Mouse (Mus musculus) heart, embryonic 15.5 days (tissue): ENCODE measurements around the gene Clstn2. TPM values are rescaled to one million over a fixed set of nuclear protein-coding genes. Genes with fewer than 3 reads are reported as not detected.

Source experiments
- ATAC-seq: fragments of 200-750 bp; cut with Nextera tagmentation; replicated peaks from 2 replicates; pipeline ENCODE4 v1.8.0; 2017; ENCODE audit warnings: low read depth, moderate TSS enrichment; ENCODE audit not compliant: insufficient number of reproducible peaks, insufficient read depth, low FRiP score
- H3K27ac ChIP-seq: fragments of 300-500 bp; sonication (generic); 2 replicates; pipeline ENCODE4 v1.5.1; 2015; ENCODE audit warnings: mild to moderate bottlenecking, inconsistent platforms
- H3K27me3 ChIP-seq: fragments of 300-500 bp; sonication (generic); 2 replicates; pipeline ENCODE4 v1.6.1; 2015; ENCODE audit warnings: inconsistent platforms
- H3K36me3 ChIP-seq: fragments of 300-500 bp; sonication (generic); 2 replicates; pipeline ENCODE4 v1.6.1; 2015; ENCODE audit warnings: mild to moderate bottlenecking, inconsistent platforms
- H3K4me1 ChIP-seq: fragments of 300-500 bp; sonication (generic); replicated peaks from 2 replicates; pipeline ENCODE4 v1.6.1; 2015; ENCODE audit warnings: inconsistent platforms
- H3K4me2 ChIP-seq: fragments of 300-500 bp; sonication (generic); 2 replicates; pipeline ENCODE4 v1.6.1; 2015; ENCODE audit warnings: inconsistent platforms, mild to moderate bottlenecking, moderate library complexity
- H3K4me3 ChIP-seq: fragments of 300-500 bp; sonication (generic); 2 replicates; pipeline ENCODE4 v1.5.1; 2015; ENCODE audit warnings: mild to moderate bottlenecking, inconsistent platforms
- H3K9ac ChIP-seq: fragments of 300-500 bp; sonication (generic); 2 replicates; pipeline ENCODE4 v1.6.1; 2015; ENCODE audit warnings: mild to moderate bottlenecking, inconsistent platforms
- H3K9me3 ChIP-seq: fragments of 300-500 bp; sonication (generic); replicated peaks from 2 replicates; pipeline ENCODE4 v1.6.1; 2016; ENCODE audit warnings: inconsistent platforms
- WGBS: fragments of 180-500 bp; shearing (Covaris S2); methylation state at CpG from one replicate; pipeline ENCODE4 v1.1.7; 2015; ENCODE audit warnings: mixed read lengths; 5-methylcytosine and 5-hydroxymethylcytosine counted together
- polyA plus RNA-seq: library from polyadenylated mRNA; unstranded; fragments of >200 nt; fragmentation: Nextera tagmentation; extraction: Ambion mirVana; gene quantifications from 2 replicates; pipeline ENCODE4 v1.2.1, GENCODE M21; 2015

Gene Clstn2
- polyA plus RNA-seq, 1 experiment from 2014 or later = 0.30 TPM

DNA sequence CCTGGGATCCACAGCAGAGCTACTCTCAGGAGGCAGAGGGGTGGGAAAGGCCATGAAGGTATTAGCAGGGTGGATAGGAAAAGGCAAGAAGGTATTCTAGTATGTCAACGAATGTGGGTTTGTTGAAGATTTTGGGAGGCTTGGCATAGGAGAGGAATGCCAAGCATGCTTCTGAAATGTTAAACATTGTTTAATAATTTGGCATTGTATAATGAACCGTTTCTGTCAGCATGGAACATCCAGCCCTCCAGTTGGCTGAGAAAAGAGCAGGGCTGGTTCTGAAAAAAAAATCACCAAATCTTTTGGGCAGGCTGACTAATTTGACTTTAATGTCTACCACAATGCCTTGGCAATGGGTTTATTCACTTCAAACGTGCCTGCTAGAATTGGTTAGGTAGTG, 355.9 kb downstream of the Clstn2 start:
- no peaks in the 10 kb centered on the region for H3K36me3 ChIP-seq
- no peak overlapping the region for H3K27ac ChIP-seq
- no peaks in the 10 kb centered on the region for H3K4me1 ChIP-seq
- no peaks in the 10 kb centered on the region for H3K9me3 ChIP-seq
- H3K27me3 ChIP-seq = no peaks in the 10 kb centered on the region
- H3K9ac ChIP-seq = no peak overlapping the region
- H3K4me2 ChIP-seq = no peak overlapping the region
- H3K4me3 ChIP-seq = no peak overlapping the region
- WGBS = 63% methylated on average over 3 of the region's 3 CpGs
- ATAC-seq = no peak

DNA sequence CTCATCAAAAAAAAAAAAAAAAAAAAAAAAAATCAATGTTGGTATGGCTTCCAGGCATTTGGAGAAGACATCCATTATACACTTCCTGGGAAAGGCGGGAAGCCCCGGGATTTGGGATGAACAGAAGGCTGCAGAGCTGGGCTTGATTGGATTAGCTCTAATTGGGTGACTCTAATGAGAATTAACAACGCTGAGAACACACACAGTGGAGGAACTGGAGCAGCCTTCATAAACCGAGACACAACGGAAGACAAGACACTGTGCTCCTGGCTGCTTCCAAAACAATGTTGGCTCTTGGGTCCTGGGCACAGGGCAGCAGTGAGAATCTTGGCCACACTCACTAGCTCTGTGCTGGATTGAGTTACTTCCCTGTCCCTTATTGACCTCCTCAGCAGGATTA, 360.3 kb downstream of the Clstn2 start:
- no peak overlapping the region for H3K9ac ChIP-seq
- no peaks in the 10 kb centered on the region for H3K9me3 ChIP-seq
- no peak overlapping the region for H3K4me3 ChIP-seq
- ATAC-seq = no peak
- H3K27ac ChIP-seq = no peak overlapping the region
- WGBS = 72% methylated on average over 5 of the region's 5 CpGs
- H3K4me1 ChIP-seq = no peaks in the 10 kb centered on the region
- H3K4me2 ChIP-seq = no peak overlapping the region
- H3K27me3 ChIP-seq = no peaks in the 10 kb centered on the region
- no peaks in the 10 kb centered on the region for H3K36me3 ChIP-seq

DNA sequence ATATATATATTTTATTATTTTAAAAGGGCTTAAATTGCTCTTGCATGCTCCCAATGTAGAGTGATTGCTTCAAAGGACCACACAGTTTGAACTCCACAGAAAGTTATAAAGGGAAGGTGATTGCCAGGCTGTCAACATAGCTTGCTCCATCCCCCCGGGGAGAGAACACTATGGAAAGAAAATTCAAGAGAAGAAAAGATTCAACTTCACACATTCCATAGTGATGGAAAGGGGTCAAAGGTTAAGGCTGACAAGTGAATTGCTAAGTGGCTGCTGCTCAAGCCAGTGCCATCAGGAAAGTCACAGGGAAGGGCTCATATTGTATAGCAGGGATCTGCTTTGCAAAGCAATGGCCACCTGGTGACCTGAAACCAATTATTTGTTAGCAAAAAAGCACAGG, 360.8 kb downstream of the Clstn2 start:
- no peak overlapping the region for H3K27ac ChIP-seq
- ATAC-seq = no peak
- H3K9ac ChIP-seq = no peak overlapping the region
- H3K36me3 ChIP-seq = no peaks in the 10 kb centered on the region
- H3K4me2 ChIP-seq = no peak overlapping the region
- H3K27me3 ChIP-seq = no peaks in the 10 kb centered on the region
- H3K4me1 ChIP-seq = no peaks in the 10 kb centered on the region
- no peaks in the 10 kb centered on the region for H3K9me3 ChIP-seq
- H3K4me3 ChIP-seq = no peak overlapping the region
- 33% methylated on average over 1 of the region's 1 CpGs for WGBS

DNA sequence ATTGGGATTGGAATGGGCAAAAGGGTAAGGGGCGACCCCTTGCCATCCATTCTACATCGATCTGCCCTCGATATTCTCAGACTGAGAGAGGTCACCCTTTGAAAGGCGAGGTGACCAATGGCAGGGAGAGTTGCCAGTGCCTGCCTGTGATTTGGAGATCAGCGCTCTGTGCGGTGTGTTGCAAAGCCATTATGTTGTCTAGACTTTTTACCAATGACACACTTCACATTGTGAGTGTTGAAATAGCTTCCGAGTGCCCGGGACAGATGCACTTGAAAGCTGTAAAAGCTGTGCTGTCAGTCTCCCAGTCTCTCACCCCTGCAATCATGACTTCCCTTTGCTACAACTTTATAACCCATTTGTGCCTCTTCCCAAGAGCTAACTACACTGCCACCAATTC, 362.3 kb downstream of the Clstn2 start:
- H3K4me3 ChIP-seq = no peak overlapping the region
- no peaks in the 10 kb centered on the region for H3K27me3 ChIP-seq
- no peak for ATAC-seq
- H3K36me3 ChIP-seq = no peaks in the 10 kb centered on the region
- no peak overlapping the region for H3K4me2 ChIP-seq
- H3K9me3 ChIP-seq = no peaks in the 10 kb centered on the region
- H3K4me1 ChIP-seq = no peaks in the 10 kb centered on the region
- 67% methylated on average over 8 of the region's 8 CpGs for WGBS
- no peak overlapping the region for H3K27ac ChIP-seq
- no peak overlapping the region for H3K9ac ChIP-seq

DNA sequence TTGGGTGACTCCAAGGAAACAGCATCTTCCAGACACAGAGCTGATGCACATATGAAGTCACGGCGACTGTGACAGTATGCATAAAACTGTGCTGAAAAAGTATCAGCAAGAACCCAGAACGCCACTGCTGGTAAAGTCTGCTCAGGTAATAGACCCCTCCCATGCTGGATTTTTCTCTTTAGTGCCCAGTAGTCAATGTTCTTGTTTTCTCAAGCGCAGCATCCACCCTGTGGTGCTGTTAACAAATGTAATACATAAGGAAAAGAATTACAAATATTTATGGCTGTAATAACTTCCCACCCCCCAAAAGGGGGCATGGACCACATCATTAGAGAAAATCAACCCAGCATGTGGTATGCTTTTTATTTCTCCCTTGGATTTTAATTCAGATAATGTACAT, 372.0 kb downstream of the Clstn2 start:
- WGBS = 84% methylated on average over 4 of the region's 4 CpGs
- no peak overlapping the region for H3K27ac ChIP-seq

DNA sequence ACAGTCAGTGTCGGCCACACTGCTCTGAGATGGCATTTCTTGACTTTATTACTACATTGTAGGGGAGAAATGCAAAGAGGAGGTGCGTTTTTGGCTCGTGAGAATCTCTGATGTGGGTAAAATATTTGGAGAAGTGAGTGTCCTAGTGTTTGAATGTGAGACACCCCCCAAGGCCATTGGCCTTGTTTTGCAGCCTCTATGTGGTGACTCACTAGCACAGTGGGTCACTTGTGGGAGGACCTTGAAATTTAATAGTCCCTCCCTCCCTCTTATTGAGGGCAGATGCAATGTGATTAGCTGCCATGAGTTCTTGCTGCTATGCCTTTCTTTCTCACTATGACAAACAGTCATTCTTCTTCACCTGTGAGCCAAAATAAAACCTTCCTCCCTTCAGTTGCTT, 374.2 kb downstream of the Clstn2 start:
- no peak overlapping the region for H3K4me3 ChIP-seq
- no peaks in the 10 kb centered on the region for H3K27me3 ChIP-seq
- H3K4me2 ChIP-seq = no peak overlapping the region
- H3K36me3 ChIP-seq = no peaks in the 10 kb centered on the region
- WGBS = 67% methylated on average over 3 of the region's 3 CpGs
- H3K27ac ChIP-seq = no peak overlapping the region
- H3K9ac ChIP-seq = no peak overlapping the region
- ATAC-seq = no peak
- no peaks in the 10 kb centered on the region for H3K4me1 ChIP-seq
- no peaks in the 10 kb centered on the region for H3K9me3 ChIP-seq

More for the DNA sequence above, 372.0 kb downstream of the Clstn2 start:
- Histone ChIP-seq H3K4me1 (0 out of 2 replicates have a peak, but pooled peaks cover 2% of the 10 kb centered on the region), H3K36me3 (no peaks in the 10 kb centered on the region), H3K4me2 (no peak overlapping the region), H3K9me3 (no peaks in the 10 kb centered on the region), H3K4me3 (no peak overlapping the region), H3K9ac (no peak overlapping the region), H3K27me3 (no peaks in the 10 kb centered on the region)
- no peak for ATAC-seq

DNA sequence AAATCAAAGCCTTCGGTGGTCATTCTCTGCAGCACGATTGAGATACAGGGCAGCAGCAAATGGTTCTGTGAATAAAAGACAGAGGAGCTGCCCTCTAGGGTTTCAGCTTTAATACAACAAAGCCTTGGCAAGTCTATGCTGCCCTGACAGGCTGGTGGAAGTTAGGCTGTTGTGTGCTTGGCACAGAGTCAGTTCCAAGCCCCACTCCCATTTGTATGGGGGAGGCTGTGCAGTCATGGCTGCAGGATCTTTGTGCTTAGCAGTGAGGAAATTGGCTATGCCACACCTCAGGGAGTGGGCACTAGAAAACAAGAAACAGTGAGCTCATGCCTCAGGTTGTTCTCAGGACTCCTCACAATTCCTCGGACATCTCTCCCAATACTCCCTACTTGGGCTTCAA, 384.6 kb downstream of the Clstn2 start:
- H3K4me2 ChIP-seq = no peak overlapping the region
- no peak overlapping the region for H3K9ac ChIP-seq
- ATAC-seq = no peak
- H3K36me3 ChIP-seq = no peaks in the 10 kb centered on the region
- no peak overlapping the region for H3K27ac ChIP-seq
- no peaks in the 10 kb centered on the region for H3K27me3 ChIP-seq
- no peaks in the 10 kb centered on the region for H3K4me1 ChIP-seq
- H3K4me3 ChIP-seq = no peak overlapping the region
- WGBS = 82% methylated on average over 3 of the region's 3 CpGs
- no peaks in the 10 kb centered on the region for H3K9me3 ChIP-seq

DNA sequence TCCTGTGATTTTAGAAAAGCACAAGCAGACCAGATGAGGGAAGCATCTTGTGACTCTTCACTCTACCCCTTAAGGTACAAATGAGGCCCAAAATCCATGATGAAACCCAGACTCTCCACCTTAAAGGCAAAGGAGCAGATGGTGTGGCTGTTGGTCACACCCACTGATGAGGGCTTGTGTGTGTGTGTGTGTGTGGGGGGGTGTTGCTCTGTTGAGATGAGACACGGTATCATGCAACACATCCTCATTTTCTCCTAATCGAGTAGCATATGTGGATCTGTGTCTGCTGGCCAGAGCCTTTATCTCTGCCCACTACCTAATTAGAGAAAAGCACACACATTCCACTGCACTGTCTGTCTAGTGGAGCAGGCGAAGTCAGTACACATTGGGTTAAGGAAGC, 387.2 kb downstream of the Clstn2 start:
- no peak overlapping the region for H3K4me3 ChIP-seq
- H3K27me3 ChIP-seq = no peaks in the 10 kb centered on the region
- no peak overlapping the region for H3K27ac ChIP-seq
- no peaks in the 10 kb centered on the region for H3K36me3 ChIP-seq
- H3K4me1 ChIP-seq = no peaks in the 10 kb centered on the region
- 74% methylated on average over 3 of the region's 3 CpGs for WGBS
- H3K9ac ChIP-seq = no peak overlapping the region
- ATAC-seq = no peak
- H3K9me3 ChIP-seq = no peaks in the 10 kb centered on the region
- H3K4me2 ChIP-seq = no peak overlapping the region

DNA sequence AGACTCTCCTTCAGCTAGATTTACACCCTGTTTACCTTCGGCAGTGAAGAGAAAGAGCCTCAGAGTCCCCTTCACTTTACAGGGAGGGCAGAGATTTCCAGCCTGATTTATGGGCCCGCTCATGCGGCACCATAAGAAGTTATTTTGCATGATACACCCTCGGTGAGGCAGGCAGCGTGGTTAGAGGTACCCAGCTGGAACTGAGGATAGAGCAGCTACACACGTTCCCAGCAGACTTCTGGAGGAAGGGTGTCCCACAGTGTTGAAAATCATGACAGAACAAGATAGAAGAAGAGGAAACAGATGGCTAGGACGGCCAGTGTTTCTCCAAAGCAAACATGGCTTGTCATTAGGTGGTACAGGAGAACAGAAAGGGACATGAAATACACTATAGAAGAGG, 390.6 kb downstream of the Clstn2 start:
- 62% methylated on average over 7 of the region's 7 CpGs for WGBS
- Histone ChIP-seq H3K4me2 (no peak overlapping the region), H3K4me1 (no peaks in the 10 kb centered on the region), H3K27me3 (no peaks in the 10 kb centered on the region), H3K9me3 (no peaks in the 10 kb centered on the region), H3K9ac (no peak overlapping the region), H3K27ac (no peak overlapping the region), H3K36me3 (no peaks in the 10 kb centered on the region), H3K4me3 (no peak overlapping the region)
- no peak for ATAC-seq

DNA sequence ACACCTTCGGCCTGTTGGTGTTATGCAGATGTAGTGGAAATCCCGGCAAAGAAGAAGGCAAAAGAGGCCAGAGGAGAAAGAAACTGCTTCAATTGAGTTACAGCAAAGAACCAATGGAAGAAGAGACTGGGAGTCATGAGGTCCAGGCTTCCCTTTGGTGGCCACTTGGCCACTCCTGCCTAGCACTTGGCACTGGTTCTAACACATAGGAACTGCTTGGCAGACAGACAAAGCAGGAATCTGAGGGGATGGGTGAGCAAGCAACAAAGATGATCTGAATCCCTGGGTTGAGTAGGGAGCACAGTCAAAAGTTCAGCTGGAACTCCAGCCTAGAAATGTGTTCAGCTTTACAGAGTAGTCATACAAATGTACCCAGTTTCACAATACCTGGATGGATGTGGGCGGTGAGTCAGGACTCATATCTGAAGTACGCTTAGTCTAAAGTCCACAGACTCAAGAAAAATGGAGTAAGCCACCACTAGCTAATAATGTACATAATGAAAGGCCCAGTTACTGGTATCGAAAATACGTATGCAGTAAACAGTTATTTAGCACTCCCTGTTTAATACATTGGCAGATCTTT, 392.9 kb downstream of the Clstn2 start:
- ATAC-seq = no peak
- Histone ChIP-seq H3K36me3 (no peaks in the 10 kb centered on the region), H3K4me3 (no peak overlapping the region), H3K9ac (no peak overlapping the region), H3K27ac (no peak overlapping the region), H3K4me2 (no peak overlapping the region), H3K9me3 (no peaks in the 10 kb centered on the region), H3K4me1 (no peaks in the 10 kb centered on the region), H3K27me3 (no peaks in the 10 kb centered on the region)
- 80% methylated on average over 6 of the region's 6 CpGs for WGBS

DNA sequence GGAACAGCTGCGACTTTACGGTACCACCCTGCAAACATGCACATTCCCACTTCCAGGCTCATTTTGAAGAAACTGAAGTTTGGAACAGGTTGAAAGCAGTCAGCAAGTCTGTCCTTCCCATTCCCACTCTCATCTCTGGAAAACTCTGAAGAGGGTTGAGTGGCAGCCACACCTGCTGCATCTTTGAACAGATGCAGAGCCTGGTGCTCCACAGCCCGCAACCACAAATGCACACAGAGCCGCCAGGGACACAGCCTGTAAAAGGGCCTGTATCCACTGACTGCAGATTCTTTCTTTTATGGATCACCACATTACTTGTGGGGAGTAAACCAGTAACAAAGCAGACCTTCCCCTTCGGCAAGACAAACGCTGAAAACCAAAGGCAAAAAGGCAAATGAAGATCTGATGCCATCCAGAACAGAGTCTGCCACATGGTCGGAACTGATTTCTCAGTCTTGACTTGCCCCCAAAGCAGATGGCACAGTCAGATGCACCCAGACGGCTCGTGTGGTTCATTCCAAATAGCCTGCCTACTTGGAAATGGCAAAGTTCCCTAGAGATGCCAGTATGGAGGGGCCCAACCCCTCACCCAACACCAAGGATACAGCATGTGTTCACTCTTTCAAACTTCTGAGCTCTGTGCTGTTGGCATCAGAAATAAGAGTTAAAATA, 394.2 kb downstream of the Clstn2 start:
- WGBS = 82% methylated on average over 9 of the region's 9 CpGs
- Histone ChIP-seq H3K4me3 (no peak overlapping the region), H3K4me2 (no peak overlapping the region), H3K36me3 (no peaks in the 10 kb centered on the region), H3K27me3 (no peaks in the 10 kb centered on the region), H3K4me1 (no peaks in the 10 kb centered on the region), H3K9ac (no peak overlapping the region), H3K27ac (no peak overlapping the region), H3K9me3 (no peaks in the 10 kb centered on the region)
- no peak for ATAC-seq

DNA sequence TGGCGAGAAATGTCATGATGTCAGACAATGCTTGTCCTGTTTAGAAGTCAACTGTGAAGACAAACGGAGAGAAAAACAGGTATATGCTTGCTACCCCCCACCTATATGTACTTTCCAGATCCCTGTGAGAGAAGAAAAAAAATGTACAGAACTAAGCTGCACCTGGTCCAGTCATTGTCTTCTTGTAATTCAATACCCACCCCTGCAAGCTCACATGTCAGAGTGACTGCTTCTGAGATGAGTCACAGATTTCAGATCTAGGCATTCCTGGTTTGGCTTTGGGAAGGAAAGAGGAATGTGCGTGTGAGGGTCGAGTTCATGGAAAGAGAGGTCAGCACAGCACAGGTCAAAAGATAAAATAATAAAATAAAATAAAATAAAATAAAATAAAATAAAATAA, 397.6 kb downstream of the Clstn2 start:
- no peak overlapping the region for H3K9ac ChIP-seq
- H3K27ac ChIP-seq = no peak overlapping the region
- no peak overlapping the region for H3K4me3 ChIP-seq
- H3K4me2 ChIP-seq = no peak overlapping the region
- no peaks in the 10 kb centered on the region for H3K4me1 ChIP-seq
- H3K27me3 ChIP-seq = no peaks in the 10 kb centered on the region
- H3K36me3 ChIP-seq = no peaks in the 10 kb centered on the region
- H3K9me3 ChIP-seq = no peaks in the 10 kb centered on the region
- ATAC-seq = no peak
- WGBS = 63% methylated on average over 4 of the region's 4 CpGs
